Mouse (Mus musculus) c-Kit-negative CD71-positive TER-119-positive erythroid progenitor cells, embryonic 14.5 days (primary cell): Measurements from ENCODE around the gene Gm20696.

Experiments used
- DNase-seq: peaks from one replicate; pipeline ENCODE4 v3.0.0-alpha.2; 2013; ENCODE audit warnings: low read depth, low spot score

Gene Gm20696

DNA sequence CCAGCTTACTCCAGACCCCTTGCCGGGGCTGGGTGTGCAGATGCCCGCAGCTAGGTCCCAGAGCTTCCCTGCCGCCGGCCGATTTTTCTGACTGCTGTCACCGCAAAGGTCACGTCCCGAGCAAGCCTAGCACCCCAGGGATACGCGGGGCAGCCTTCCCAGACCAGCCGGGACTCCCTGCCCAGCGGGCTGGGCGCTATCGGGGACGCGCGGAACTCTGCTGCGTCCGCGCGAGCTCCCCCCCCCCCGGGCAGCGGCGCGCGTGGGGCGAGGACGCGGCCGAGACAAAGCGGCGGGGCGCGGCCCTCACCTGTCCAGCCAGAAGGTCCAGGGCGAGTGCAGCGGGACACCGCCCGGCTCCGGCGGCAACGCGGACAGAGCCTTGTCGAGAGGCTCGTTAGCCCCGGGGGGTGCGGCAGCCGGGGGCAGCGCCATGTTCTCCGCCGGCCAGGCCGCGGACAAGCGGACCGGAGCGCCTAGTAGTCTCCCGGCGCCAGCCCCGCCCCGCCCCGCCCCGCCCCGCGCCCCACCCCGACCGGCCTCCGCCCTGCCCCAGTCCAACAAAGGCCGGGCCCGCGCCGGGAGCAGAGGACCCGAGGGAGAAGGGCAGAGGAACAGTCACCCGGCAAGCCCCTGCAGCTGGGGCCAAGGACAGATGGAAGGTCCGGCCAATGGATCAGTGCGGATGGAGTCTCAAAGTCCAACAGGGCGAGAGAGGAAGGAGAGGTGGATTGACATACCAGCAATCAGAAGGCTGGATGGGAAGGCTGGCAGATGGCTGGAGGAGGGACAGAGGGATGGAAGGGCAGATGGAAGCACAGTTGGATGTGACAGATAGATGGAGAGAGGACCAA is at the start of gene Gm20696, which contains the start of gene Eif4e3:
TSS of gene Gm20696 (minus strand) at position 480 of the 854 bp plus-strand sequence.
TSS of gene Eif4e3 (minus strand) at position 454 of the 854 bp plus-strand sequence.
- DNase-seq, result no peak

DNA sequence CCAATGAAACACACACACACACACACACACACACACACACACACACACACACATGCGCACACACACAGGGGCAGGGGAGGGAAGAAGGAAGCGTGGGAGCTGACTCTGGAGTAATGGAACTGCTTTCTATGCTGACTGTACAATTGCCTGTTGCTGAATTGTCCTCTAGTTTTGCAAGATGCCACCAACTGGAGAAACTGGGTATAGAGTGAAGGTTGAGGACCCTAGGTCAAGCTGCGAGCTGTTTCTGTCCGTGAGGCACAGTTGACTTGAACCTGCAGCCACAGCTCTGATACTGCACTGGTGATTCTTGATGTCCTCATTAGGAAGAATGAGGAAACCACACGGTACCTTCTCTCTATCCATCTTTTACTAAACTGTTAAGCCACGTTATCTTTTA is 49.3 kb upstream of the Gm20696 start:
- DNase-seq, result no peak

DNA sequence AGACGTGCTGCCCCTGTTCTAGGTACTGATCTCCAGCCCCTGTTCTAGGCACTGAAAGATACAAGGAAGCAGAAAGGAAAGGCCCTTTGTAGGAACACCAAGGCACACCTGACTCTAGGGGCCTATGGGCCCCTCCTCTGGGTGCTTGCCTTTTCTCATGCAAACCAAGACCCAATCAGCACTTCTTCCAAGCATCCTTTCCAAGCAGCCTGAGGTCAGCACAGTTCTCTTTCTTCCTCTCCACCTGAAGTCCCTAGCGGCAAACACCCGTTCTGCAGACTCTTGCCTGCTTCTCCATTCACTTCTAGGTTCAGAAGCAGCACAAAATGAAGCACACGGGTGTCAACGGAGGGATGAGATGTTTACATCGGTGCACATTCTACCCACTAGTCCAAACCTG is 48.6 kb upstream of the Gm20696 start:
- no peak for DNase-seq

DNA sequence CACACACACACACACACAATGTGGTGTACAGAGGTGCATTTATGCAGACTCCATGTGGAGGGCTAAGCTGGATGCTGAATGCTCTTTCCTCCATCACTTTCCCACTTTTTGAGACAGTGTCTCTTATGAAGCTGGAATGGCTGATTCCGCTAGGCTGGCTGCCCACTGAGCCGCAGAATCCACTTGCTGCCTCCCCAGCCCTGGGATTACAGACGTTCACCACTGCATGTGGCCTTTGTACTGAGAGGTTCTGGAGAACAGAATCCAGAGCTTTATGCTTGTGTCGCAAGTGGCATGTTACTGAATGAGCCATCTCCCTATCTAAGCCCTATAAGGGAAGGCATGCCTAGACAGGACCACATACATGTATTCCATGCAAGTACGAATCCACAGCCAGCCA is 46.7 kb upstream of the Gm20696 start:
- DNase-seq, result no peak

- DNase-seq, result no peak
These were observed 45.0 kb upstream of the Gm20696 start for GRCm38 (mm10) chr6:99711576-99712101.

- DNase-seq, result no peak
These were observed 33.9 kb upstream of the Gm20696 start for GRCm38 (mm10) chr6:99700484-99700883.

DNA sequence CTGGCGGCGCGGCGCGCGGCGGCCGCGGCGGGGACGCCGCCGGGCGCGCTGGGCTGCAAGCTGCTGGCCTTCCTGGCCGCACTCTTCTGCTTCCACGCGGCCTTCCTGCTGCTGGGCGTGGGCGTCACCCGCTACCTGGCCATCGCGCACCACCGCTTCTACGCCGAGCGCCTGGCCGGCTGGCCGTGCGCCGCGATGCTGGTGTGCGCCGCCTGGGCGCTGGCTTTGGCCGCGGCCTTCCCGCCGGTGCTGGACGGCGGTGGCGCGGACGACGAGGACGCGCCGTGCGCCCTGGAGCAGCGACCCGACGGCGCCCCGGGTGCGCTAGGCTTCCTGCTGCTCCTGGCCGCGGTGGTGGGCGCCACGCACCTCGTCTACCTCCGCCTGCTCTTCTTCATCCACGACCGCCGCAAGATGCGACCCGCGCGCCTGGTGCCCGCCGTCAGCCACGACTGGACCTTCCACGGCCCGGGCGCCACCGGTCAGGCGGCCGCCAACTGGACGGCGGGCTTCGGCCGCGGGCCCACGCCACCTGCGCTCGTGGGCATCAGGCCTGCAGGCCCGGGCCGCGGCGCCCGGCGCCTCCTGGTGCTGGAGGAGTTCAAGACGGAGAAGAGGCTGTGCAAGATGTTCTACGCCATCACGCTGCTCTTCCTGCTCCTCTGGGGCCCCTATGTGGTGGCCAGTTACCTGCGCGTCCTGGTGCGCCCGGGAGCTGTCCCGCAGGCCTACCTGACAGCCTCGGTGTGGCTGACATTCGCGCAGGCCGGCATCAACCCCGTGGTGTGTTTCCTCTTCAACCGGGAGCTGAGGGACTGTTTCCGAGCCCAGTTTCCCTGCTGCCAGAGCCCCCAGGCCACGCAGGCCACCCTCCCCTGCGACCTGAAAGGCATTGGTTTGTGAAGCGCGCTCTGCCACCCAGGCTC is 26.6 kb upstream of the Gm20696 start:
- DNase-seq, result no peak

DNA sequence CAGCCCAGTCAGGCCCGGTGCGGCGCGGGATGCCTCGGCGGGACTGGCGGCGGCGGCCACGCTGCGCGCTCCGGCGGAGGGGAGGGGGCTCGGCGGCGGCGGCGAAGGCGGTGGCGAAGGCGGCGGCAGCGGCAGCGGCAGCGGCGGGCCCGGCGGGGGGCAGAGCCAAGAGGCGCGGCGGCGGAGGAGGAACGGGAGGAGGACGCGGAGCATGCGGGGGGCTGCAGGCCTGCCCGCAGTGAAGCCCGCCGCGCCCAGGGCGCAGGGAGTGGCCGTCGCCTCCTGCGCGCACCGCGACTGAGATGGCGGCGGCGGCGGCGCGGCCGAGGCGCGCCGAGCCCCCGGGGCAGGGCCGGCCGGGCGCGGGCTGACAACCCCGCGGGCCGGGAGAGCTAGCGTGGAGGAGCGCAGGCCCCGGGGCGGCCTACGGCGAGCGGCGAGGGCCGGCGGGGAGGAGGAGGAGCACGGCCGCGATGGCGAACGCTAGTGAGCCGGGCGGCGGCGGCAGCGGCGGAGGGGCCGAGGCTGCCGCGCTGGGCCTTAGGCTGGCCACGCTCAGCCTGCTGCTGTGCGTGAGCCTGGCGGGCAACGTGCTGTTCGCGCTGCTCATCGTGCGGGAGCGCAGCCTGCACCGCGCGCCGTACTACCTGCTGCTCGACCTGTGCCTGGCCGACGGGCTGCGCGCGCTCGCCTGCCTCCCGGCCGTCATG is 25.8 kb upstream of the Gm20696 start, which contains the start of gene Gpr27:
TSS of gene Gpr27 (plus strand) at position 474 of the 710 bp plus-strand sequence.
- DNase-seq, result no peak

DNA sequence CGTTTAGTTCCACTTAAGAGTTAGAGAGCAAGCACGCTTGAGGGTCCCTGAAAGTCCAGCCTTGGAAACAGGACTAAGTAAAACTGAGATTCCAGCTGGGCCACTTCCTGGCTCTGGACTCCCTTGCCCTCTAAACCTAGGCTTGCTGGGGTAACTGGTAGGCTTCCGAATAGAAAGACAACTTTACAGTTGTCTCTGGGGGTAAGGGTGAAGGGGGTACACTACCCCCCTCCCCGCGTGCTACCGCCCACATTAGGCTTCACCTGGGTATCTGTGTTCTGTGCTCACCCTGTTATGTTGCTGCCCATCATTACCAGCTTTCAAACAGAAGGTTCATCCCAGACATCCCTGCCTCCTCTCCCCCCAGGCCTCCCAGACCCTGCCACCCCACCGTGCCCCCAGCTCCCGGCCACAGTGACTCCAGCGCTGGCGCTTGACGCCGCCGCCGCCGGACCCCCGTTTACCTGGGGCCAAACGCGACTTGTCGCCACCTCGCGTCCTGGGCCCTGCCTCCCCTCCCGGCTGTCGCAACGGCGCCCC is 25.1 kb upstream of the Gm20696 start:
- DNase-seq, result no peak

GRCm38 (mm10) chr6:99688513-99688912 is 21.9 kb upstream of the Gm20696 start:
- no peak for DNase-seq

DNA sequence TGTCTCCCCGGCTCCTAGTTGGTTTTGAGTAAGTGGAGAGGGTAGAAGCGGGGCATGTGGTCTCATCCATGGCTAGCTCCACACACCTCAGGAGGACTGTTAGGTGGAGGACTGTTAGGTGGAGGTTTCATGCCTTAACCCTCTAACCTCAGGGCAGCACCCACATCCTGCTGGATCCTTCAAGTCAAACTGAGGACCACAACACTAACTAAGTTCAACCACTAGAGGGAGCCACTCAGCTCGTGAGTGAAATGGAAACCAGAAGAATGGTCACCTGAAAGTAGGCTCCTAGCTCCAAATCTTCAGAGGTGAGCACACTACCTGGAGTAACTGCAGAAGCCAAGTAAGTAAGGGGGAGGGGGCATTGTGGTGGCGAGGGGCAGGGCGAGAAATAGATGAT is 18.3 kb upstream of the Gm20696 start:
- peak; percentile 11 for DNase-seq

GRCm38 (mm10) chr6:99683974-99684373 is 17.4 kb upstream of the Gm20696 start:
- DNase-seq, result no peak

GRCm38 (mm10) chr6:99678108-99678507 is 11.5 kb upstream of the Gm20696 start:
- DNase-seq, result no peak

- no peak for DNase-seq
These were observed 10.7 kb upstream of the Gm20696 start for GRCm38 (mm10) chr6:99677325-99677724.

GRCm38 (mm10) chr6:99674482-99674881 is 7.9 kb upstream of the Gm20696 start:
- DNase-seq, result no peak

- no peak for DNase-seq
These were observed 5.2 kb upstream of the Gm20696 start for GRCm38 (mm10) chr6:99671768-99672167.

DNA sequence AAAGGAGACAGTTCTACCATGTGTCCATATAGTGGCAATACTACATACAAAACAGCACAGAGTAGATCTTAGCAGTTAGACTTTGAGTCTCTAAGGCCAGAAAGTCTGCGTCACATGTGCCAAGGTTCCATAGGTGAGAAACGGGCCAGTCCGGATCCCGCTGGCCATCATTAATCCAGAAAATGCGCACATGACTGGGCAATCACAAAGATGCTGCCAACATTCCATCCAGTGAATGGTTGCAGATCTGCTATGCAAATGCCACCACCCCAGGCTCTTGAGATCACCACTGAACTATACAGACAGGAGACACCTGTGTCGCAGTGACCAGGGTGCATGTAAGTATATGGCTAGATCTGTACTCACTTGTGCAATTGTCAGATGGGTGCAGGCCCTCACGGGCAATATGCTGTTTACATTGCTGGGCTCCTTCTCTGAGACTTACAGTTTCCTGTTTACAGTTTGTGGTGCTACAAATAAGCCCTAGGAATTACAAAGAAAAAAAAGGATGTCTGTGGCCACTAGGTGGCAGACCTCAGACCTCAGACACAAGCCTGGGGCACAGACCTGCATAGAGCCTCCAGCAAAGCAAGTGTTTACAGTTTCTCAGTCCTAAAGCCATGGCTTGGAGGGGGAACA is 4.0 kb upstream of the Gm20696 start:
- DNase-seq, result no peak

DNA sequence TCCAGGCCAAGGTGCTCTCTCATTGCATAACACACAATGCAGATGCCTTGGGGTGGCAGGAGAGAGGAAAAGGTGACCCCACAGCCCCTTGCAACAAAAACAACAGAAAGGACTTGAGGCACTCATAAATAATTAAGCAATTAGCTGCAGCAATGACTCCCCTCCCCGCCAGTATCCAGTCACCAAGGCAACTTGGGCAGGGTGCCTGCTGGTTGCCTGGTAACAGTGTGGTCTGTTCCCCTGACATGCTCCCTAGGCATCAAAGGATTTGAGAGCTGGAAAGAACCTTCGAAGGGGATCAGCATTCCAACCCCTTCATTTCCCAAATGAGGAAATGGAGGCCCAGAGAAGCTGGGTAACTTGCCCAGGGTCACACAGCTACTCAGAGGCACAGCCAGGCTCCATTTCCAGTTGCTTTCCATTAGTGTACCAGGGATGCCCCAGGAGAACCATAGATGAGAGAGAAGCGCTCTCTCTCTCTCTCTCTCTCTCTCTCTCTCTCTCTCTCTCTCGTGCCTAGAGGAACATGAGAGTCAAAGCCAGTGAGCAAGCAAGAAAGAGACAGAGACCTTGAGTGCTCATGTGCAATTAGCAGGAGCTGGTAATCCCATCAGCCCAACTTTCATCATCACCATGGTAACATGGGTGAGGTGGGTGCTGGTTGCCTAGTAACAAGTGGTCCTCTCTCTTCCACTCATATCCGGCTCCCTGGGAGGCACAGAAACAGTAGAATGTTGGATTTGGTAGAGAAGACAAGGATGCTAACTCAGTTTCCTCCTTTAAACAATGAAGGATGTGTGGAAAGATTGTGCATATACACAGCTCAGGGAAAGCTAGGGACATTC is 3.1 kb upstream of the Gm20696 start:
- no peak for DNase-seq

DNA sequence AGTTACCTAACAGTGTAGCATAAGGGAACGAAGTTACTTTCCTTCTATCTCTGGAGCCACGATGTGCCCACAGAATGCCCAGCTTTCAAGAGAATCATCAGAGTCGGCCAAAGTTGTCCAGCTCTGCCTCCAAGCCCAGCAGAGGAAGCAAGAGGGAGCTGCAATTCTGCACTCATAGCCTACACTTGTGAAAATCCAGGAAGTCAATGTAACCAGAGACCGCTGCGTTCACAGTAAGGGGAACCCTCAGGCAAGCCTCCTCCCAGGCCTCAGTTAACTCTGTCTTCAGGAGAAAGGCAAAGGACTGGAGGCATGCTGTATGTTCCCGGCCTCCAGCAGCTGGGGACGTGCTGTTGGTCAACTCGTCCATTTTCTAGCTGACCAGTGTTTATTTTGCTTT is 693 bp upstream of the Gm20696 start:
- DNase-seq, result no peak
